Mouse (Mus musculus): ENCODE data around the gene Pcdh8. TPM values are rescaled to one million over a fixed set of nuclear protein-coding genes. Genes with fewer than 3 reads are reported as not detected.

Pcdh8 gene
- polyA plus RNA-seq, 1 experiment from 2014 or later = 0.21 TPM

DNA sequence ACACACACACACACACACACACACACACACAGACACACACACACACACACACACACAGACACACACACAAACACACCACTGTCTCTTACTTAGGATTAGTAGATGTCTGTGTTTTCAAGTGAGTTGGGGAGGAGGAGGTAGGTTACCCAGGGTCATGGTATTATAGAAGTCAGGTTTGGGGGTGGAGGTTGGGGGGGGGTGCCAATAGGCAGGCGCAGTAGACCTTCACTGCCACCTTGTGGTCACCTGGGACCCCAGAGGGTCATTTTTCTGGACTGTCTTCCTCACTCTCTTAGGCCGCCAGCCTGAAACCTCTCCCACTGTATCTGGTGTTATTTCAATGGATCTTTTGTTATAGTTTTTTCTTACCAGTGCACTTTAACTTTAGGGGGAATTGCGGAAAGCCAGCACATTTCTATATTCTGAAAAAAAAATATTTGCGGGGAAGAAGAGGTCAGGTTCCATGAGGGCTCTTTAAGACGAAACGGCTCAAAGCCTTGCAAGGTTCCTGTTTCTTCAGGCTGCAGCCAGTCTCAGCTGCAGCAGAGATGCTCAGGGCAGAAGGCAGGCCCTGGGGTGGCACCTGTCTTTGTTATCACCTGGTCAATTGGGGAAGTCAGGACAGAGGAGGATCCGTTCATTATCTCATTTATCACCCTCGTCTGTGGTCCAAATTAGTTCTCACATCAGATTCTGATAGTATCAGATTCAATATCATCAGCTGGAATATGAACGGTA is 33.3 kb downstream of the Pcdh8 start:
- no peak overlapping the region for H3K4me3 ChIP-seq (ENCODE audit: low read depth, low read length)
- no peaks in the 10 kb centered on the region for H3K36me3 ChIP-seq (ENCODE audit: control insufficient read depth, insufficient read depth, low read length)
- 64% methylated on average over 9 of the region's 9 CpGs for WGBS
- no peak overlapping the region for H3K9ac ChIP-seq (ENCODE audit: low read depth, low read length)
- ATAC-seq (replicated peaks; ENCODE audit: low FRiP score) (no peak), DNase-seq (ENCODE audit: low spot score) (no peak)
- H3K27me3 ChIP-seq (replicated peaks; ENCODE audit: control insufficient read depth, insufficient read depth, low read length) = no peaks in the 10 kb centered on the region
- no peak overlapping the region for H3K4me2 ChIP-seq
- no peaks in the 10 kb centered on the region for H3K4me1 ChIP-seq (replicated peaks; ENCODE audit: control insufficient read depth, insufficient read depth, low read length)
- no peaks in the 10 kb centered on the region for H3K9me3 ChIP-seq (ENCODE audit: control insufficient read depth, low read length)
- no peak overlapping the region for H3K27ac ChIP-seq (ENCODE audit: low read depth, low read length)

DNA sequence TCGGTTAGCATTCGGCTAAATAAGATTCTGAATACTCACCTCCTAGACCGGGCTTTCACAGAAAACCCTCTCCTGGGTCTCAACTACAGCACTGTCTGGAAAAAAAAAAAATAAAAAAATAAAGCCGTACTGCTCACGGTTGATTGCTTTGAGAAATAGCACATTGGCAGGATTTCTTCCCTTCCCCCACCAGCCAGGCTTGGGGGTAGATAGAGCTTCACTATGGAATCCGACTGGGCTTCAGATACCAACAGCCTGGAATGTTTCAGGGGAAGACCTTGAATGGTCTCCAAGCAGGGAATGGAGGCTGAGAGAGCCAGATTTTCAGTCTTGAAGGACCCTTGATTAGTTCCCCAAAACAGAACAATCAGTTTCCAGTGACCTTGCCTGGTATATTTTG is 34.3 kb downstream of the Pcdh8 start:
- H3K36me3 ChIP-seq (ENCODE audit: control insufficient read depth, insufficient read depth, low read length) = no peaks in the 10 kb centered on the region
- ATAC-seq (replicated peaks; ENCODE audit: low FRiP score) (no peak), DNase-seq (ENCODE audit: low spot score) (no peak)
- H3K4me2 ChIP-seq = no peak overlapping the region
- H3K9me3 ChIP-seq (ENCODE audit: control insufficient read depth, low read length) = no peaks in the 10 kb centered on the region
- 64% methylated on average over 6 of the region's 6 CpGs for WGBS
- H3K27ac ChIP-seq (ENCODE audit: low read depth, low read length) = no peak overlapping the region
- no peaks in the 10 kb centered on the region for H3K4me1 ChIP-seq (replicated peaks; ENCODE audit: control insufficient read depth, insufficient read depth, low read length)
- no peak overlapping the region for H3K4me3 ChIP-seq (ENCODE audit: low read depth, low read length)
- H3K27me3 ChIP-seq (replicated peaks; ENCODE audit: control insufficient read depth, insufficient read depth, low read length) = no peaks in the 10 kb centered on the region
- H3K9ac ChIP-seq (ENCODE audit: low read depth, low read length) = no peak overlapping the region

DNA sequence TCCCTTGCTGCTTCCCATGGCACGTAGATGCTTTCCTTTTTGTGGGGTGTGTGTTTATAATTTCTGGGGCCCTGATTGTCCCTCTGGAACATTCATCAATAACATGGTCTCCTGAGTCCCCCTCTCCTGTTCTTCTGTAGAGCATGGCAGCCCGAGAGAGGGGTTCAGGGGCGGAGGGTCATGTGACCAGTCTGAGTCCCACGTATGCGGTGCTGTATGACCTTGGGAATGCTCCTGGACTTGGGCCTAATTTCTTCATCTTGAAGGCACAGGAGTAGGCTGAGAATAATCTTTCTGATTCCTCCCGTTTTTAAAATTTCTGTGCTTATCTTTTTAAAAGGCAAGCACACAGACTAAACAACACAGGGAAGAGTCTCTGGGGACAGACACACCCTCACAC is 37.6 kb downstream of the Pcdh8 start:
- Histone ChIP-seq H3K36me3 (ENCODE audit: control insufficient read depth, insufficient read depth, low read length) (no peaks in the 10 kb centered on the region), H3K27ac (ENCODE audit: low read depth, low read length) (no peak overlapping the region), H3K9me3 (ENCODE audit: control insufficient read depth, low read length) (no peaks in the 10 kb centered on the region), H3K4me2 (no peak overlapping the region), H3K27me3 (replicated peaks; ENCODE audit: control insufficient read depth, insufficient read depth, low read length) (no peaks in the 10 kb centered on the region), H3K4me3 (ENCODE audit: low read depth, low read length) (no peak overlapping the region), H3K4me1 (replicated peaks; ENCODE audit: control insufficient read depth, insufficient read depth, low read length) (no peaks in the 10 kb centered on the region), H3K9ac (ENCODE audit: low read depth, low read length) (no peak overlapping the region)
- ATAC-seq (replicated peaks; ENCODE audit: low FRiP score) = no peak
- WGBS = 64% methylated on average over 6 of the region's 6 CpGs
- DNase-seq (ENCODE audit: low spot score) = no peak

DNA sequence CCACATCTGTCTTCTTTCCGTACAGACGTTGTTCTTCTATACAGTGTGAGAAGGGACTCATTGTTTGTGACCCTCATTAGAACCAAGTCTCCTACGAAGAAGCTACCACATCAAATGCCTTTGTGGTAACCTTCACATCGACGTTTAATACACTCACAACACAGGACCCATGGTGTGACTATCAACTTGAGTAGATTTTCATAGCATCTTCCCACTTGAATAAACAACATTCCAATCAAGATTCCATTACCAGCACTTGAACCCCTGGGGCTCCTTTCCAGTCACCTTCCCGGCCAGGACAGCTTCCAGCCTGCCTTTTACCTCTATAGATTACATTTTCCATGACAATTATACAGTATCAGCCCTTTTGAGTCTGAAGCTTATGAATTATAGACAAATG is 42.3 kb downstream of the Pcdh8 start:
- ATAC-seq (replicated peaks; ENCODE audit: low FRiP score) = no peak
- H3K4me1 ChIP-seq (replicated peaks; ENCODE audit: control insufficient read depth, insufficient read depth, low read length) = no peaks in the 10 kb centered on the region

DNA sequence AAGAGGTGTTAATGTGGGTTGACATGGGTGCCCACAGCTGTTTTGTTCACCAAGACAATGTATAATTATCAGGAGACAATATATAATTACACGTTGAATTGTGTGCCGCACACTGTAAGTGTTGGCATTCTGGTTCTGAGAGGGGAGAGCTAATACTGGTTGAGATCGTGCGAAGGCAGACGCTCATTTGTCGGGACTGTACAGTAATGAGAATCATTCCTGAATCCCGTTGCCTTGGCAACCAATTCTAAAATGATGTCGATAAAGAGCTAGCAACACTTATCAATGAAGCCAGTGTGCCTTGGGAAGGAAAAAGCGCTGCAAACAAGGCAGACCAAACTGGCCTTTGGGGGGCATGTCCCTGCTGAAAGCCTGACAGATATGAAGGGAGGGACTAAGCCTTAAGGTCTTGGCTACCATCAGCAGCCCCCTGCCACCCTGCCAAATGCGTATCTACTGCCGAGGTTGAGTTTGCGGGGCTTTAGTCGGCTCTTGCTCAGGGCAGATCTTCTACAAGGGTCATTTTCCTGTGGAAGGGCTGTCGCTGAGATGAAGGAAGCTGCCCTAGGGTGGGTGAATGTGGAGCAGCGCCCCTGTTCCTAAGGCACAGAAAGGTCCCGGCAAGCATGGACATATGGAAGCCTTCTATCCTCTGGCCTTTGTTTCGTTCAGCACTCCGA is 47.0 kb downstream of the Pcdh8 start:
- DNase-seq (ENCODE audit: low spot score) = no peak
- H3K9me3 ChIP-seq (ENCODE audit: control insufficient read depth, low read length) = no peaks in the 10 kb centered on the region
- H3K27ac ChIP-seq (ENCODE audit: low read depth, low read length) = no peak overlapping the region
- 80% methylated on average over 18 of the region's 18 CpGs for WGBS
- no peaks in the 10 kb centered on the region for H3K36me3 ChIP-seq (ENCODE audit: control insufficient read depth, insufficient read depth, low read length)
- H3K4me1 ChIP-seq (replicated peaks; ENCODE audit: control insufficient read depth, insufficient read depth, low read length) = no peaks in the 10 kb centered on the region
- H3K9ac ChIP-seq (ENCODE audit: low read depth, low read length) = no peak overlapping the region
- H3K4me3 ChIP-seq (ENCODE audit: low read depth, low read length) = no peak overlapping the region
- ATAC-seq (replicated peaks; ENCODE audit: low FRiP score) = no peak
- H3K4me2 ChIP-seq = no peak overlapping the region
- H3K27me3 ChIP-seq (replicated peaks; ENCODE audit: control insufficient read depth, insufficient read depth, low read length) = no peaks in the 10 kb centered on the region

More for the DNA sequence above, 42.3 kb downstream of the Pcdh8 start:
- H3K4me3 ChIP-seq (ENCODE audit: low read depth, low read length) = no peak overlapping the region
- H3K27ac ChIP-seq (ENCODE audit: low read depth, low read length) = no peak overlapping the region
- H3K36me3 ChIP-seq (ENCODE audit: control insufficient read depth, insufficient read depth, low read length) = no peaks in the 10 kb centered on the region
- H3K4me2 ChIP-seq = no peak overlapping the region
- no peak for DNase-seq (ENCODE audit: low spot score)
- no peaks in the 10 kb centered on the region for H3K27me3 ChIP-seq (replicated peaks; ENCODE audit: control insufficient read depth, insufficient read depth, low read length)
- H3K9me3 ChIP-seq (ENCODE audit: control insufficient read depth, low read length) = no peaks in the 10 kb centered on the region
- 63% methylated on average over 6 of the region's 6 CpGs for WGBS
- no peak overlapping the region for H3K9ac ChIP-seq (ENCODE audit: low read depth, low read length)

DNA sequence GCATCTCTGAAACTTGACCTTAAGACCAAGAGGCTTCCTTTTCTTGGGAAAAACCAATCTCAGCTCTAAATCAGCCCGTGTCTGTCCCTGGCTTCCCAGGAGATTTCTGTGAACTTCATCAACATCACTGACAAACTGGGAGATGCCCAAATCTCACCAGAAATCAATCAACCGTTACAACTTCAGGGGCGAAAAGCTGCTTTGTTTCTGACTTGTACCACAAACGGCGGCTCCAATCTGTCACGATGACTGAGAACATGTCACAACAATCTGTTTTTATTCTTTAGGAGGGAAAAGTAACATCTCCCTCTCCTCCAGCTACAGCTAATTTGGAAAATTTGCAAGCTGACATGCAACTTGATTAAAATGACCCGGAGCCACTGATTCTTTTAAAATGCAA is 48.9 kb downstream of the Pcdh8 start:
- WGBS = 61% methylated on average over 7 of the region's 7 CpGs
- H3K36me3 ChIP-seq (ENCODE audit: control insufficient read depth, insufficient read depth, low read length) = no peaks in the 10 kb centered on the region

More for the DNA sequence above, 48.9 kb downstream of the Pcdh8 start:
- Histone ChIP-seq H3K27me3 (replicated peaks; ENCODE audit: control insufficient read depth, insufficient read depth, low read length) (no peaks in the 10 kb centered on the region), H3K4me1 (replicated peaks; ENCODE audit: control insufficient read depth, insufficient read depth, low read length) (no peaks in the 10 kb centered on the region), H3K4me2 (no peak overlapping the region), H3K27ac (ENCODE audit: low read depth, low read length) (no peak overlapping the region), H3K4me3 (ENCODE audit: low read depth, low read length) (no peak overlapping the region), H3K9me3 (ENCODE audit: control insufficient read depth, low read length) (no peaks in the 10 kb centered on the region), H3K9ac (ENCODE audit: low read depth, low read length) (no peak overlapping the region)
- DNase-seq (ENCODE audit: low spot score) (no peak), ATAC-seq (replicated peaks; ENCODE audit: low FRiP score) (no peak)

MicroRNA genes within 50 kb of the gene (microRNA counts, 519-probe panel; counts per million panel counts)
- not detected for microRNA mmu-miR-759

Small RNAs within 50 kb of the gene (microRNA-seq; reads per million reads assigned to microRNA genes)
- not detected for gene Mir759 (ENCODE audit: borderline number of aligned reads)

Other genes starting within 250 kb of the Pcdh8 start
- gene Sugt1, start 183.6 kb downstream of the Pcdh8 start, polyA plus RNA-seq (2014; fragmentation: Nextera tagmentation; extraction: Ambion mirVana) = 95.0 and 95.5 TPM in 2 replicates
- gene Cnmd, start 109.1 kb downstream of the Pcdh8 start, polyA plus RNA-seq (2014; fragmentation: Nextera tagmentation; extraction: Ambion mirVana) = 0.37 TPM in 1 of 2 replicates, not detected in the other
- gene Olfm4, start 212.8 kb upstream of the Pcdh8 start, polyA plus RNA-seq (2014; fragmentation: Nextera tagmentation; extraction: Ambion mirVana) = 8.7 and 9.2 TPM in 2 replicates